Mouse (Mus musculus) monocyte, adult 59 days (primary cell): ENCODE measurements around the gene Enox1. TPM values are rescaled to one million over a fixed set of nuclear protein-coding genes. Genes with fewer than 3 reads are reported as not detected.

Experiments
- total RNA-seq, 2 experiments: library from RNA; stranded (reverse); gene quantifications; one replicate each; pipeline ENCODE4 v1.2.4; 2023

Gene Enox1
- total RNA-seq = not detected

GRCm38 (mm10) chr14:77156222-77156910, at the start of gene Enox1:
Gene Enox1, plus strand, starts transcription at chr14:77156763.

Other genes starting within 250 kb of the Enox1 start
- gene Ccdc122, start 120.0 kb upstream of the Enox1 start, total RNA-seq = under 1 TPM; 0.76 to 0.92 TPM
- 10 to 100 TPM; 44.9 to 47.7 TPM for gene Lacc1, start 119.9 kb upstream of the Enox1 start, total RNA-seq